Mouse (Mus musculus): ENCODE data around the gene Usp48.
A peak's percentile ranks its signal among the peaks of the same experiment; 100 is the strongest.

Usp48 gene

GRCm38 (mm10) chr4:137687234-137687825 is 93.8 kb downstream of the Usp48 start:
- no peak for DNase-seq (ENCODE audit: low spot score)

DNA sequence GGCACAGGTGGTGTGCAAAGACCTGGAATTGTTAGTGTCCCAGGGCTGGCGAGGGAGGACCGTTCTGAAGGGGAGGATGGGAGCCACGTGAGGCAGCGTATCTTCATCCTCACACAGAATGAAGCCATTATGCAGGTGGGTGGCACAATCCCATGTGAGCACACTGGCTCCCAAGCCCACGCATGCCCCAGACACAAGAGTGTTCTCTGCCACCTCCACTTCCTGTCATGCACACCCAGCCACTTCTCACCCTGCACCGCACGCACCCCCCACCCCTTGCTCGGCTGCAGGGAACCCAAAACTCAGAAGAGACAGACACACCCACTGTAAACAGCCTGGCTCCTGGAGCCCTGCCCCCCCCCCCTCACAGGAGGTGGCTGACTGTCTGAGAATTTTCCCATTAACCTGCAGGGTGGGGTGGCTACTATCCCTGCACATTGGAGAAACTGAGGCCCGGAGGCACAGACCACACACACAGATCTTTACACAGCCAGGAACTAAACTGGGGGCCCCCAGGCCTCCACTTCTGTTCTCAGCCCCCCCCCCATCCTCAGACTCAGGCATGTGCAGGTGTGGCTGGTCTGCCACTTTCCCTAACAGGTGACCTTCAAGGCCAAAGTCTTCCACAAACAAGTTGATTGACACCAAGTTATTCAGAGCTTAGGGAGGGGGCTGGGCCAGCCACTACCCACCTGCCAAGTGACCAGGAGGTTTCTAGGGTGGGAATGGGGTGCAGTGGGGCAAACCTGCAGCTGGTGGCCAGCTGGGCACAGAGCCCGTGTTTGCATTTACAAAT is 98.8 kb downstream of the Usp48 start:
- DNase-seq (ENCODE audit: low spot score), result no peak

- no peak for DNase-seq (ENCODE audit: low spot score)
These were observed 101.7 kb downstream of the Usp48 start for GRCm38 (mm10) chr4:137695300-137695699.

DNA sequence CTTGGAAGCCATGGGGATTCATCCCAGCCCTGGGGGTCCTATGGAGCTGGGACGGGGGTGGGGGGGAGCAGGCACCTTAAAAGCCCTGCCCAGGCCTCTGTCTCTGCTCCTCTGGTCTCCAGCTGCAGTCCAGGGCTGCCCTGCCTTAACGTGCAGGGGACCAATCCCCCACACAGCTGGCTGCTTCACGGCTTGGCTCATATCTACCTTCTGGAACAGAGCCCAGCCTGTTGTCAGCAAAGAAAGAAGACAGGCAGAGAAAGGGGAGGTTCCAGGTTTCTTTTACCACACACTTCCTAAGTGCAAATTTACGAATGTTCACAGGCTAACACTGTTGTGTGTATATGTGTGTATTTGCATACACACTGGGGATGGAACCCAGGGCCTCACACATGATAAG is 102.3 kb downstream of the Usp48 start:
- DNase-seq (ENCODE audit: low spot score), result peak; percentile 50

GRCm38 (mm10) chr4:137697156-137697885 is 103.8 kb downstream of the Usp48 start:
- no peak for DNase-seq (ENCODE audit: low spot score)

DNA sequence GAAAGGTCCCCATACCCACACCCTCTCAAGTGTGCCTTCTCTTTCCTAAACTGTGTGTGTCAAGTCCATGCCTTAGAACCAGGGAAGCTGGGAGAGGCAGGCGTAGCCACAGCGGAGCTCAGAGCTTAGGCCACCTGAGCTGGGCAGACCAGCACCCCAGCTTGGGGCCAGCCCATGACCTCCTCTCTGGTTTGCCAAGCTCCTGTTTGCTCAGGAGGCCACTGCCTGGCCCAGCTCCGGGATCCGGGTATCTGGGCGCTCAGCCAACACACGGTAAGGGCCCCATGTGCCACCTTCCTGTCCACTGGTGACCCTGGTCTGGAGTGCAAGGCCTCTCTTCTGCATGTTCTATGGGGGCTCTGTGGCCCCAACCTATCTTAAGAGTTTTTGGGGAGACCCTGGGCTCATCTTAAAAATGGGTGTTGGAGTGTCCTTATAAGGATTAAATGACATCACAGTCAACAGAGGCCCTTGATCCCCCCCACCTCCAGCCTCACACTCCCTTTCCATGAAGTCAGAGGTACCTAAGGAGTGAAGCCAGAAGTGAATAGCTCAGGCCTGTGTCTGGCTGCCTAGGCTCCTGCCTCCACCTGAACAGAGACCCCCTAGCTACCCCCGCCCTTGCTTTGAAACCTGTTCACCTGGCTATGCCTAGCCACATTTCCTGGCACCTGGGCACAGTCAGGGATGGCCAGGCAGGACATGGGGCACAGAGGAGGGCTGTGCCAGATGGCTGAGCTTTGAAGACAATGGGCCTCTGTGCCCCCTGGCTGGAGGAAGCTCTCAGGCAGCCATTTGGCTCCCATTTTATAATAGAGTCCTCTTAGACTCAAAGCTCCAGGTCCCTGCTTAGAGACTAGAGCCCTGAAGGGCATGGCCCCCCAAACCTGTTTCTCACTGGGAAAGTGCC is 104.8 kb downstream of the Usp48 start:
- DNase-seq (ENCODE audit: low spot score), result no peak

DNA sequence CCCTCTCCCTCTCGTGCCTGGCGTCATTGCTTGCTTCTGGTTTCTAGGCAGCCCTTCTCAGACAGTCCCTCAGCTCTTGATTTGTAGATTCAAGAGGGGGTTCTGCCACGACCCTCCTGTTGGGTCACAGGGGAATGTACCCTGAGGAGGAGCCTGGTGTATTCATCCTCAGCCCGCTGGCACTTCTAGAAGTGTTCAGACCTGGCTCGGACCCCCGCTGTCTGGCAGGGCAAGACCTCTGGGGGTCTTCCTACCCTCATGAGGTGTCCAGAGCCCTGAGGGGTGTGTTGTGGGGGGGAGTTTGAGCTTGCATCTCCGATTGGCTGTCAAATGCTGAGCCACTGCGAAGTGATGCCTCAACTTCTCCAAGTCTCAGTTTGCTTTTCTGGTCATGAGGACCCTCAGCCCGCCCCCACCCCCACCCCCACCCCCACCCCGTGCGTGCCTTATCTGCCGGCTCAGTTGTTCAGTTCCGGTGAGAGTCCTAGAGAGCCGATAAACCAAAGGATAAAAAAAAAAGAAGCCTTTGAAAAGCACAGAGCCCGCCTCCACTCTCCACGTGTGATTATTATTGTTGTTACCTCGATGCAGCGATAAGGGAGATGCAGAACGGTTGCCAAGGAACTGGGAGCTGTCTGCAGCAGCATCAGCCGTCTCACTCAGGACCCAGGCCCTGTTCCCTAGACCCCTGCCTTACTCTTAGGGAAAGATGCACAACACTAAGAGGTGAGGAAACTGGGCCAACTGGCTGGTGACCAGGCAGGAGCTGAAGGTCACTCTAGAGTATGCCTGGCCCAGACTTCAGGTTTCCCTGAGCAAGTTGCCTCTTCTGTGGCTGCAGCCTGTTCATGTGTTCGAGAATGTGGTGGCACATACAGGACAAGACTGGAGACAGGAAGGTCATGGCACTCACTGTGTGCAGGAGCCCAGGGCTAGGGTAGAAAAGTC is 106.0 kb downstream of the Usp48 start:
- no peak for DNase-seq (ENCODE audit: low spot score)

DNA sequence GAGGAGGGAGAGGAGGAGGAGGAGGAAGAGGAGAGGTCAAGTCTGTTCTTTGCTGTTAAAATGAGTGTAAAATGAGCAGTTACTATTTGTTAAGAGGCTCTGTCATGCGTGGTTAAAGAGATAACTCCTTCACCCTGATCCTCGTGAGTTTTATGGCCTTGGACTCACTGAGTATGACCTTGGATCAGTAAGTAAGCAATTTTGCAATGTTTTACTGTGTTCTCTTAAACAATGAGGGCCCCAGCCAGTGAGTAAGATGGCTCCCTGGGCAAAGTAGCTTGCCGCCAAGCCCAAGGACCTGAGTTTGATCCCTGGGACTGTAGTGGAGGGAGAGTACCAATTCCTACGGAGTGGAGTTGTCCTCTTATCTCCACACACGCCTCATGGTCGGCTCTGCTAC is 107.4 kb downstream of the Usp48 start:
- no peak for DNase-seq (ENCODE audit: low spot score)

DNA sequence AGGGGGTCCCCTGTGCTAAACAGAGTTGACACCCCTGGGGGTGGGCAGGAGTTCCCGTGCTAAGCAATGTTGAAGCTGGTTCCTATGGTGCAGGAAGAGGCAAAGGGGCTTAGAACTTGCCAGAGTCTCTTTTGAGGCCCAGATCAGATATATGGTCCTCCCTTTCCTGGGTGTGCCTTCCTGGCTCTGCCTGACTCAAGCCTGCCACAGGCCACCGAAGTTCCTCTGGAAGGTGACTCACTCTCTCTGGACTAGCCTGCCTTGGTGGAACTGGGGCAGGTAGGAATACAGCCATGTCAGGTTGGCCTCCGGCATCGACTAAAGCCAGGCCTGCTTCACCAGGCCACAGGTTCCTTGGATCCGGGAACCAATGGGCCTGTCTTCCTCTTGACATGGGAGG is 109.5 kb downstream of the Usp48 start:
- no peak for DNase-seq (ENCODE audit: low spot score)

GRCm38 (mm10) chr4:137704561-137704960 is 111.0 kb downstream of the Usp48 start:
- DNase-seq (ENCODE audit: low spot score), result no peak

DNA sequence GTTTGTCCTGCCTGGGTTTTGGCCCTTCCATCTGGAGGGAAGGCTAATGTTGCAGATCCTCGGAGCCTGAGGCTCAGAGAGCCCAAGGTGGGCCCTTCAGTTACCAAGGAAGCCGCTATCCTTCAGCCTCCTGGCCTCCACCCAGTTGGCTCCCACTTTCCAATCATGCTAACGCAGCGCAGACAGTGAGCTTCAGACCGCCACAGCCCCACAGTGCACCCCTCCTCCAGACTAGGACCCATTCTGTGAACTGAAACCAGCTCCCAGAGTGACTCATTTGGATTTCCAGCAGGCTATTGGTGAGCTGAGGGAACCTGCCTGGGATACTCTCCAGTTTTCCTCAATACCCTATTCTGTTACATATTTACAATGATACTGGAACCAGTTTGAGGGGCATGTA is 111.8 kb downstream of the Usp48 start:
- DNase-seq (ENCODE audit: low spot score), result no peak

- no peak for DNase-seq (ENCODE audit: low spot score)
These were observed 113.0 kb downstream of the Usp48 start for GRCm38 (mm10) chr4:137706510-137706909.

DNA sequence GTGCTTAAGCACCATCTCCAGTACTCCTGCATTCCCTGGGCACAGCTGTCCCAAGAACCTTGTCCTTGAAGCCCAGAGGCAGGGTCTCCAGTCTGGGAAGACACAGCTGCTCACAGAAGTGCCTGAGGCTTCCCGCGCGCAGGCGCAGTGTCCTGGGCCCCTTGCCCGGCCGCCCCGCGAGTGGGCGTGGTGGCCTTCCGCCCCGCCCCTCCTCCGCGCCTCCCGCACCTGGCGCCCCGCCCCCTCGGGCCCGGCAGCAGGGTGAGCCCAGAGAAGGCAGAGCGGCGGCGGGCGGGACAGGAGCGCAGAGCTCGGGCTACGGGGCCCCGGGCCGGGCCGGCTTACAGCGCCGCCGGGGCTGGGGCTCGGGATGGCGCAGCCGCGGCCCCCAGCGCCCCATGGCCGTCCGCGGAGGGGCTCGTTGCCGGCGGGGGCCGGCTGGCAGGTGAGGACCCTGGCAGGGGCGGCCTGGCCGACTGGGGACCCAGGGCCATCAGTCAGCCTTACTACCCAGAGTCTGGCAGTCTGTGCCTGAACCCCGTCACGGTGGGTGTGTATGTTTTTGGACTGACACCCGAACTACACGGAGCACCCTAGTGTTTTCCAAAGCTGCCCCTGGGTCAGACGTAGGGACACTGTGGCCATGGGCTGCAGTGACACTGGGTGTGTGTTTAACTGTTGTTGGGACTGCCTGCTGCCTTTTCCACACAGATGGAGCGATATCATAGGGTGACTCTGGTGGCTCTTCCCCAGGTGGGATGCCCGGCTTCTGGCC is 113.8 kb downstream of the Usp48 start:
- DNase-seq (ENCODE audit: low spot score), result peak; percentile 87
